Mouse (Mus musculus) adrenal gland, adult (tissue): ENCODE results near the gene Lgals3.
"Not testable (repeated sequence)": the region's sequence is repeated elsewhere in the genome, so short reads cannot be mapped to it uniquely, and the experiment has no call there.

ENCODE experiments used
- DNase-seq, 2 experiments: peaks; one replicate each; pipeline ENCODE4 v3.0.0; 2022 to 2023; ENCODE audit warnings: low spot score in 1 of 2; ENCODE audit not compliant: inconsistent age in 2 of 2

Gene Lgals3

DNA sequence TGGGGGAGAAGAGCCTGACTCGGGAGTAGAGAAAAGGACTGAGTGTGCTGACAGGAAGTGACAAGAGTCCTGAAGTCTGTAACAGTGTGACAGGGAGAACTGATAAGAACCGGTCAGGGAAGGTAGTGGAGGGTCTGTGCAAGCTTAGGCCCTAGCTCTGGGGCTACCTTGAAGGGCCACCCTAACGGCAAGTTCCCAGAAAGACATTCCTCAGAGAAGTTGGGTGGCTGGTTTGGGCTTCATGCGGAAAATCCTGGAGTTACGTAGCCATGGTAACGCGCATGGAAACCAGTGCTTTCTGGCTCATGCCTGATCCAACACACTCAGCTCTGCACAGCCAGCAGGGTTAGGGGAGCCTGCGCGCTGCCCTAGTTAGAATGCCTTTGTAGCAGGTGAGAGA, at the start of gene Lgals3:
TSS of gene Lgals3 (plus strand) at position 291 of the 400 bp plus-strand sequence.
- peak in 1 of 2 experiments; percentile 59 for DNase-seq

DNA sequence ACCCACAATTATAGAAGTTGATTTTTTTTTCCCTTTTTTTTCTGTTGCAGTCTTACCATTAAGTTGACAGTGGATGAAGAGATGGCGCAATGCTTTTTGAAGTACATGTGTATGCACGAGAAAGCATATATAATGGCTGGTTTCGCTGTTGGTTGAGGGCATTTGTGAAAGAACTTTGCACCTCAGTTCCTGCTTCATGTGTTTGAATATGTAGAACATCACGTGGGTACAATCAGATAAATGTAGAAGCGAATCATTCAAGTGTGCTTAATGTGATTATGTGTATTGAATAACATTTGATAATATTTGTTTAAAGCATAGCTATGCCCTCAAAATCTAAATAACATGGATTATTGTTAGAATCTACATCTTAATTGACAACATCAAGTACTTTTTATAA, 48.2 kb upstream of the Lgals3 start:
- DNase-seq: no peak

DNA sequence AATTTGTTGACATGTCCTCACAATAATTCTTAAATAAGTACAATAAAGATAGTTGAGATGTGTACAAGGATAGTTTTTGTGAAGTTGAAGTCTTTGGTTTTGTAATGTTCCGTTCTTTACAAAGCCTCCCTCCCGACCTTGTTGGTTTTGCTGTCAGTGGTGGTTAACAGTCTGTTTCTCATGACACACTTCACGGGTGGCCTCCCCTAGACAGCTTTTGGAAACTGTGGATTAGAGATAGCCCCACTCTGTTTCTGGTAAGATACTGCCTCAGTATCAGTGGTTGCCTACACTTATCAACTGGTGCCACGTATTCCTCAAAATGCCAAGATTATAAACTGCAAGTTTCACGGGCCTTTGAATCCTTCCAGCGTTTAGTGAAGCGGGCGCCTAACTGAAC, 46.0 kb upstream of the Lgals3 start:
- not testable (repeated sequence) for DNase-seq

DNA sequence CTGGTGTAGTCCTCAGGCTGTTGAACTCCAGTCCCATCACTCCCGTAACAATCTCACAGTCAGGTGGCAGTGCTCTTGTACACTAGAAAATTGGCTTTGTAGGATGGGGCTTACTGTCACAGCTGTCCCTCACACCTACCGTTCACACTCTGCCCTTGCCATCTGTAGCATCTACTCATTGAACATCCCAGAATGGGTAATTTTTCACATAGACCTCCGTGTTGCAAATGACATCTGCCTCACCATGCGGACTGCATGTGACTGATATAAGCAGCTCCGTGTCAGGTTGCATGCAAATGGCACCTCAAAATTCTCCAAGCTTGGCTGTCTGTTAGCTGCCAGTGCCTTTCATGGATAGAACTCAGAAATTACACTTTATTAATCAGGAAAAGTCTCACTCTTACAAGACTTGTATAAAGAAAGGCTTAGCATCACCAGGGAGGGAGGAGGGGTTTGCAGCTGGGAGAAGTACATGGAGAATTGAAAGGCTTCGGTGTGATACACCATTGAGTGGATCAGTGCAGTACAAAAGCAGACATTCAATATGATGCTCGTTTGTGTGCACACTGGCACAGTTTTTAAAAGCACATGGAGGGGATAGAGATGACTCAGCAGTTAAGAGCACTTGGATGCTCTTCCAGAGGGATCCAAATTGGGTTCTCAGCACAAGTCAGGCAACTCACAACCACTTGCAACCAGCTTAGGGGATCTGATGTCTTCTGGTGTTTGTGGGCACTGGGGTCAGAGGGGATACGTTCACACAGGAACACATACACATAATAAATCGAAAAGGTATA, 41.4 kb upstream of the Lgals3 start:
- DNase-seq: no peak

DNA sequence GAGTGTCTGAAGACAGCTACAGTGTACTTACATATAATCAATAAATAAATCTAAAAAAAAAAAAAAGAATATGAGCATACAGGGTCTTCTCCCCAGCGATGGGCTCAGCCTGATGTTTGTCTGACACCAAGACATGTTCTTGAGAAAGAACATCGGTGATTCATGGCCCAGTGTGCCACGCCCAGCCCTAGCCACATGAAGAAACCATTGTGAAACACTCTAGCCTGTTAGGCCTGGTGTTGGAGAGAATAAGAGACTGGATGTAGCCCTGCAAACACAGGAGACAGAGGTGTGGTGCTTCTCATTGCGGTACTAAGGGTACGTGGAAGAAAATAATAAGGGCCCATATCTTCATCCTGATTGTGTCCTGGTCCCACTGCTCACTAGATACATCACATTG, 40.2 kb upstream of the Lgals3 start:
- peak in 1 of 2 experiments; percentile 52 for DNase-seq

DNA sequence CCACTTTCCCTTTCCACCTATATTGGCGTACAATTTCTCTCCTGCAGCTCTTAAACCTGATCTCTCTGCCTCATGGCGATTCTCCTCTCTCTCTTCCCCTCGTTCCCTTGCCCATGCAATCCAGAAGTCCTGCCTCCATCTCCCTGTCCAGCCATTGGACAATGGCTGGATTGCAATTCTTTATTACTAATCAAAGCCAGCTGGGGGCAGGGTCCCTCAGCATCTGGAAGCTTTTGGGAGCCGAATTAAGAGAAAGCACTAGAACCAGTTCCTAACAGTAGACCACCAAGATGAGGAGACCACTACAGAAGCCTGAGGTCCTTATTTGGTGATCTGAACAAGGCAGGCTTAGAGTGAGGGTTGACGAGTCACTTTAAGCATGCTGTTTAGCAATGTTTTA, 35.6 kb upstream of the Lgals3 start:
- DNase-seq: no peak

DNA sequence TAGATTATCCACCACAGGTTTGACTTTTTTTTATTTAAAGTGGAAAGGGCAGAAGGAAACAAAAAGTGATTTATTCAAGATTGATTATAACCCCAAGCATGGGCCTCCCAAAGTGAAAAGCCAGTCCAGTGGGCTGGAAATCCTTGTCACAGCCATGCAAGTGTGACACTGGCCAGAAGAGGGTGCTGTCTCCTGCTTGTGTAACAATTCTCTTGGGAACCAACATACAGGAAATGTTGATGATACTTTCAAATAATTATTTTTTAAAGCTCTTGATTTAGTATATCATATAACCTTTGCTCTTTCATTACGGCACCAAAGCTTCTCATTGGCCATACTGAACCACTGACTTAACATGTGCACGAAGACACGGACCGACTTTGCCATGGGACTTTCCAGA, 32.7 kb upstream of the Lgals3 start:
- peak; percentile 61 to 90 for DNase-seq

DNA sequence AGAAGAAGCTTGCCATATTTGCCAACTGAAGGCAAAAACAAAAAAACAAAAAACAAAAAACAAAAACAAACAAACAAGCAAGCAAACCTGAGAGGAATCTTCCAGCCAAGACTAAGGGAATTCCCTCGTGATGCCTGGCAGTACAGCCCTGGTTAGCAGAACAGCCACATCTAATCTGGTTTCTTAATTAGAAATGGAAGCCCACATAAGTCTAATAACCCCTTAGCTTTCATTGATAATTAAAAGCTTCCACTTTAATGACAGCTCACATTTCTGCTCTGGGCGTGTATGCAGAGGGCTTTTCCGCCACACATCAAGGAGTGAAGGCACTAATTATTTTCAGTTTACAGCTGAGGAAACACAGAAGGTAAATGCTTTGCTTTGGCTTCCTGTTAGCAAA, 32.3 kb upstream of the Lgals3 start:
- DNase-seq: no peak

DNA sequence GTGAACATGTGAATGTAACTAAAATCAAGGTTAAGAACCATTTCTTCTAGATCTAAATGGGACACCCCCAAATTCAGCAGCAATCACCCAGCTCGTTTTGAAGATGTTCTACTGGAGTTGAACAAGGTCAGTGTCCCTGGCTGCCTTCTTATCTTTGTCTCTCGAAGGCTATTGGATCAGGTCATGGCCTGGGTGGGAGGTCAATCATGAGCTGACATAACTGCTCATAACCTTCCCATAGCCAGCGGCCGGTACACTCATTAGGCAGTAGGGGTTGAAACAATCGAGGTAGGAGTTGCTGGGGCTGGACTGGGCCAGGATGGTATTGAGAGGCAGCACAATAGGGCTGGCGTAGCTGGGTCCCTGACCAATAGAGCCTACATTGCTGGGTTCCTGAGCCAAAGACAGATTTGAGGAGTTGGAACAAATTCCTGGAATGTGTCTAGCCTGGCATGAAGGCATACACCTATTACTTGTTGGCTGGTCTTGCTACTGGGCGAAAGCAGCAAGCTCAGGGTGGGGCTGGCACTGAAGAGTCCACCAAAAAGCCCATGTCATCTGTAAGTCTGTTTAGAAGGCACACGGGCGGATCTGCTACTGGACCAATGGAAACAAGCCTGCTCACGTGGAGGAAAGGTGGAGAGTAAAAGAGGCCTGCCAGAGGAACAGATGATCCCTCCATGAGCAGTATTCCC, 27.2 kb upstream of the Lgals3 start:
- DNase-seq: peak; percentile 26 to 70

DNA sequence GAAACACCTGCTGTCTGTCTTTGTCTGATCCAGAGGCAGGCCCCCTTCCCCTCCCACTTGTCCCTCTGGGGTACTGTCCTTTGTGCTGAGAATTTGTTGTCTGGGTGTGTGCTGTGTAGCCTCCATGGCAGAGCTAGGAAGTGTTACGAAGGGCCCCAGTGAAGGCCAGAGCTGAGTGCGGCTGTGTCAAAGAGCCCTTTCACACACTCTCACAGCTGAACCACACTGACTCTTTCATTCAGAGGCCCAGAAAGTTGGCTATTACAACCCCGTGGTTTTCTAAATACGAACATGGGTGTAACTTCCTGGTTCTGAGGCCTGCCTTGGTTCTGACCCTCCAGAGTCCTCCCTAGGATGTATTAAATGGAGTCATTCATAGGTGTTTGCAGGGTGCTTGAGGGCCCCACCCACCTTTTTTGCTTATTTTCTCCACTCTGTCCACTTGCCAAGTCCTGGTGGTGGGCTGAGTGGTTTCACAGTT, 25.7 kb upstream of the Lgals3 start:
- peak in 1 of 2 experiments; percentile 48 for DNase-seq

DNA sequence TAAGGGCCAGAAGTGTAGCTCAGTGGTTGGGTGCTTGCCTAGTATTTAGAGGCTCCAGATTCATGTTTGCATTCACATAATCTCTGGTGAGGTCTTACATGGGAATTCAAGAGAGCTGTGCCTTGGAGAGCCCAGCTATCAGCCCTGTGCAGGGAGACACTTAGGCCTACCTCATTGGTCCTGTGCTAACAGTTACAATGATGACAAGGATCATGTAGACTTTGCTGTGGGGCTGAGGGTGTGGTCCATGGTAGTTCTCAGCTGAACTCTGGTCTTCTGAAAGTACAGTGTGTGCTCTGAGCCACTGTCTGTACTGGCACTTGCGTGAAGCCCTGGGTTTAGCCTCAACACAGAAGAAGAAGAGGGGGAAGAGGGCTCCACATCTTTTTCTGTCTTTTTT, 20.8 kb upstream of the Lgals3 start:
- no peak for DNase-seq

DNA sequence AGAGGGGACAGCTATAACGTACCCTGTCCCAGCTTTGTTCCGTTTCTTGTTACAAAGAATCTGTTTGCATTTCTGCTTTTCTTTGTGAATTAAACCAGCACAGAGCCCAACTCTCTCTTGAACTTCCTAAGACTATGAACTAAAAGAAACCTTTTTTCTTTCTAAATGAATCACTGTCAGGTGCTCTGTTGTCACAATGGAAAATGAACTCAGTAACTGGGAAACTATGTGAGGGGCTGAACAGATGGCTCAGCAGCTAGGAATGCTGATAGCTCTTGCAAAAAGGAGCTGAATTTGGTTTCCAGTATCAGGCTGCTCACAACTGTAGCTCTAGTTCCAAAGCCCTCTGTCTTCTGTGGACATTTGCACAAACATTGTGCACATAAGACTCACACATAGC, 16.6 kb upstream of the Lgals3 start:
- DNase-seq: no peak

DNA sequence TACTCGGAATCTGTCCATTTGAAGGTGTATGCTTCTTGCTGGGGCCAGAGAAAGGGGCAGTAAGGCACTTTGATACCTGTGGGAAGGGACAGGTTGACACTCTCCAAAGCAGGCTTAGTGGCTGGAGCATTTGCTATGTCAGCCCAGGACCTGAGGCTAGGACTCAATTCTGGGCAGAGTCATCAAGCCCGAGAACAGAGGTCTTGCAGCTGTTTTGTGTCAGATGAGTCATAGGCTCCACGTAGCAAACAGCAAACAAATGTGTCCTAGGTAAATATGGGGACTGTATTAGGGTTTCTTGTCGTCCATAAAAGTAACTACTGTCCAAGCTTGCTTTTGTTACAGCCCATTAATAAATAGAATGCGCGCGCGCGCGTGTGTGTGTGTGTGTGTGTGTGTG, 15.3 kb upstream of the Lgals3 start:
- DNase-seq: no peak

DNA sequence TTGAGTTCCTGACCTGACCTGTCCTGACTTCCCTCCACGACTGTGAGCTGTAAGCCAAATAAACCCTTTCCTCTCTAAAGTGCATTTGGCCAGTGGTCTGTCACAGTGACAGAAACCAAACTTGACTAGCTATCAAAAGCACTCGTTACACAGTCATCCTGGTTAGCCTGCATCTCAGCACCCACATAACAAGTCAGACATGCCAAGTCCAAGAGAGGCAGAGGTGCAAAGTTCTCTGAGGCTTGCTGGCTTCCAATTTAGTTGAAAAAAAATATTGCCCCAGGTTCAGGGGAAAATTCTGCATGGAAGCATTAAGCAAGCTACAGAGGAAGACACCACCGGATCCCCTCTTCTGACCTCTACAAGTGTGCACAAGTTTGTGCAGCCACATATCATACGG, 14.3 kb upstream of the Lgals3 start:
- no peak for DNase-seq

DNA sequence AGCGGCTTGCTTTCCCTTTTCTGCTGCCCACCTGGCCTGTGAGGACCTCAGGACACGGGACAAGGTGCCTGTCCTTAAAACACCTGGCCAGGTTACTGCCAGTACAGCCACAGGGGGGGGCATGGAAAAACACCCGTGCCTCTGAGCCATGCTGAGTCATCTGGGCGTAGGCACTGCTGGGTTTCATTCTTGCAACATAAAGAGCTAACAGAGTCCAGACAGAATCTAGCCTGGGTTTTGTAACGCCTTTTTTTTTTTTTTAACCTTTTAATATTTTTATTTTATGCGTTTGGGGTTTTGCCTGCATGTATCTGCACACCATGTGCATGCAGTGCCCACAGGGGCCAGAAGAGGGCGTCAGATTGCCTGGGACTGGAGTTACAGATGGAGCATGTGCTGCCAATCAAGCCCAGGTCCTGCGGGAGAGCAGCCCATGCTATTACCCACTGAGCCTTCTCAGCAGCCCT, 13.4 kb upstream of the Lgals3 start:
- DNase-seq: peak; percentile 33 to 77

DNA sequence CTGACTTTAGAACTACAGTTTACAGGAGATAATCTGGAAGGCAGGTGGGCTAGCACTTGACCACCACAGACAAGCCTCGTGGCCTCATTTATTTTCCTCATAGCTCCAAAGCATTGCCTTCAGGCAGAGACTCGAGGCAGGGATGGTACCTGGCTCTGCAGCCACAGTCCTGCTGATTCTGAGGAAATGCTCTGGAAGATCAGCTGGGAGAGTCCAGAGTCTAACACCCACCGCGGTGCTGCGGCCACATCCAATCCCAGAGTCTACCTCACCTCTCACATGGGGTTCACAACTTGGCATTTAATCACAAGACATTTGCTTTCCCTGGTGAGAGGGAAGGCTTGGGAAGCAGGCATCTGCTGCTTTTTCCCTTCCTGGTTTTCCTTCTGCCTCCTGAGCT, 12.6 kb upstream of the Lgals3 start:
- no peak for DNase-seq

DNA sequence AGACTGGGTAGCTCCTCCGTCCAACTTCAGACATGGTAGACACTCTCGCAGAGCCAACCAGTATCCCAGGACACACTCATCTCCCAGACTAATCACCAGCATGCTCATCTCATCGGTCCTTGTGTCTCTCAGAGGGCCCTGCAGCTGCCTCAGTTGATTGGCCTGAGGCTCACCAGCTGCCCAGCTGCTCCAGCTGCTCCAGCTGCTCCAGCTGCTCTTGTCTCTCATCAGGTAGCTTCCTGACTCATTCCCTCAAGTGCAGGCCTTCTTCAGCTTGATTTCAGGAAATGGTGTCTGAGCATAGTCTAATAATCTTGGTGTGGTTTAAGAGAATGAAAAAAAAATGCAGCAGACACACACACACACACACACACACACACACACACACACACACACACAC, 10.9 kb upstream of the Lgals3 start:
- no peak for DNase-seq

DNA sequence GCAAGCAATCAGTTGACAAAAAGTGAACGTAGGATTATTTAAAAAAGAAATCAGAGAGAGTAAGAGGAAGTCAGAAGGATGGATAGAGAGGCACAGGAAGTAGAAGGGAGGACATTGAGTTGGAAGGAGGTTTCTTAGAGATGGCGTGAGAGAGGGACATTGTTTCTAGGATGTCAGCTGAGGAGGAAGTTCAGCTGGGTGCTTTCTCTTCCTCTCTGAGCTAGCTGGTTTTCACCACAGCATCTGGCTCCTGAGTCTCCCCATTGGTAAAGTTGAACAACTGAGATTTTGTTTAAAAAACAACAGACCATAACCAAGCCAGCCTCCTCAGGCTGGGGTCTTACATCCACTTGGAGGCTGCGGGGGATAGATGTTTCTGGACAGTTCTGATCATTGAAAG, 7.9 kb upstream of the Lgals3 start:
- DNase-seq: no peak

DNA sequence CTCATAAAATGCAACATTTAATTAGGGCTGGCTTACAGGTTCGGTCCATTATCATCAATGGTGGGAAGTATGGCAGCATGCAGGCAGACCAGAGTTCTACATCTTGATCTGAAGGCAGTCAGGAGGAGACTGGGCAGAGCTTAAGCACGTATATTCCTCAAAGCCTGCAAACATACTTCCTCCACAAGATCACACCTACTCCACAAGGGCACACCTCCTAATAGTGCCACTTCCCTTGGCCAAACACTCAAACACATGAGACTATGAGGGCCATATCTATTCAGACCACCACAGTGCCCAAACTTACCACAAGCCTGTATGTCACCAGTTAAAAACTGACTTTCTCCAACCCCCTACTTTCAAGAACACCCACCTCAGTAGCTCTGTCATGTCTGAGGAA, 6.1 kb upstream of the Lgals3 start:
- no peak for DNase-seq

DNA sequence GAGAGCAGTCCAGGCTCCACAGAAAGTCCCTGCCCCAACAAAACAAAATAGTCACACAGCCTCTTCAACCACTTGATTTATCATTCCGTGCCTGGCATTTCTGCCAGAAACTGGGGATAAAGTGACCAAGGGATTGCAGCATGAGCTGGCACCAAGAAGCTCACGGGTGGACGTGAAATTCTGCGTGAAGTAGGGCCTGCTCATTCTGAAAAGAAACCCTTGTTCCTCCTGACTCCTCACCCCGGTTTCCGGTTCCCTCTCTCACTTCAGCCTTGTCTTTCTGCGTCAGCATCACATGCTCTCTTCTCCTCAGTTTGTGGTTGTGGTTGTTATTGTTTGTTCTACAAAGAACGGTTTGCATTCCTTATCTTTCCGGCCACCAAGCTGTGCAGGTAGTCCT, 5.7 kb upstream of the Lgals3 start:
- no peak for DNase-seq

DNA sequence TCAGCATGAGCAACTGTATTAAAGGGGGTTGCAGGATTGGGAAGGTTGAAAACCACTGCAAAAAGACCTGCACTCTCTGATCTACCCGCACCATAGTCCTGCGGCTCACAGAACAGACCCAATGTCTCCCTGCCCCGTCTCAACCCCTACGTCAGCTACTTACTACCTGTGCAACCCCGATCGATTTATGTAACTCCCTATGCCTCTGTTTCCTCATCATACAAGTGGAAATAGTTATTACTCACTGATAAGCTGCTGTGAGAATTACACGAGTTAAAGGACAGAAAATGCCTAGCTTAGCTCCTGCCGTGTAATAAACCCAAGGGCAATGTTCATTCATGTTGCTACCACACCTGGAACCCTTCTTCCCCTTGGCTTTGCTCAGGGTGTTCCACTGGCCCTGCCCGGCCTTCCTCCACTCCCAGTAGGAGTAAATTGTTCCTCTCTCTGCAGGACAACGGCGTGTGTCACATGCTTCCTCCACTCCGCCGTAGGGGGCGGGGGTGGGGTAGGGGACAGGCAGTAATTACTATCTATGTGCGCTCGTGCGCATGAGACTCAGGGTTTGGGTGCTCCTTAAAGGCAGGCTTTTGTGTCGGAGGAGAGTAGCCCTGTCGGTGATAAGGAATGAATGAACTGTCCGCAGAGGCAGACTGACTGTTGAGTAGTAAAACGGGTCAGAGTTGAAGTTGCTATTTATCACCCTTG, 2.7 kb upstream of the Lgals3 start:
- peak in 1 of 2 experiments; percentile 48 for DNase-seq

DNA sequence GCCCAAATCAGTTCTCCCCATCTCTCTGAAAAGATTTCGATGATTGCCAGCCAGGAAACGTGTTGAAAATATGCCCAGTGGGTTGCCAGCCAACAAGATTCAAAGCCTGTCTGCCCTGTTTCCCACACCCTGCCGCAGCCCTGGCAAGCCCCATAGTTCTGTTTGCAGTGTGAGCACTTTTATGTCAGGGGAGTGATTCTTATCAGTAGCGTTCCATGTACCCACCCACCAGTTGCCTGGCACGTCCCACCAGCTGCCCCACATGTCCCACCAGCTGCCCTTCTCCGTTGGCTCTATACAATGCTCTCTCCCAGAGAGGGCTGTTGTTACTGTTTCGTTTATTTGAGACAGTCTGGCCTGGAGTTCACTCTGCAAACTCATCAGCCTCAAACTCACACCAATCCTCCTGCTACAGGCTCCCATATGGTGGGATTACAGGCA, 650 bp upstream of the Lgals3 start:
- DNase-seq: peak in 1 of 2 experiments; percentile 38
